Mouse (Mus musculus): ENCODE data around the gene Zbtb2. TPM values are rescaled to one million over a fixed set of nuclear protein-coding genes. Genes with fewer than 3 reads are reported as not detected.

Zbtb2 gene
- total and polyA plus RNA-seq, 3 experiments: 8.6 to 12.7 TPM; not detected in 1

- Histone ChIP-seq H3K9me3 (replicated peaks; ENCODE audit: insufficient read depth, low read length) (no peaks in the 10 kb centered on the region), H3K27me3 (ENCODE audit: control insufficient read depth in 1 of 2, insufficient read depth in 2 of 2, low read length in 2 of 2) (no peaks in the 10 kb centered on the region), H3K36me3 (ENCODE audit: control insufficient read depth in 1 of 2, insufficient read depth in 2 of 2, low read length in 2 of 2) (peaks cover 3 to 5% of the 10 kb centered on the region in 2 experiments; a peak in 3 of 4 replicates), H3K79me2 (ENCODE audit: control insufficient read depth, insufficient read depth, low read length, poor library complexity) (peaks cover 7% of the 10 kb centered on the region), H3K4me1 (ENCODE audit: control insufficient read depth in 1 of 2, insufficient read depth in 2 of 2, low read length in 2 of 2) (peaks cover under 1 to 7% of the 10 kb centered on the region in 2 experiments; a peak in 2 of 4 replicates), H3K9ac (ENCODE audit: control insufficient read depth, low read depth, low read length, poor library complexity, severe bottlenecking) (no peak overlapping the region), H3K4me3 (ENCODE audit: control insufficient read depth in 1 of 2, insufficient read depth in 1 of 2, low read depth in 2 of 2, low read length in 2 of 2) (no peak overlapping the region), H3K27ac (ENCODE audit: control insufficient read depth, low read depth, low read length) (no peak overlapping the region)
- no peak for TF ChIP-seq USF1 (IDR thresholded peaks at IDR 0.05; ENCODE audit: low read depth, low read length)
- no peak for TF ChIP-seq POLR2AphosphoS5 (IDR thresholded peaks at IDR 0.05; ENCODE audit: borderline replicate concordance, low read depth, low read length)
- no peak for TF ChIP-seq CHD1 (IDR thresholded peaks at IDR 0.05; ENCODE audit: low read depth, low read length)
- no peak for TF ChIP-seq RCOR1 (IDR thresholded peaks at IDR 0.05; ENCODE audit: low read depth, low read length)
- TF ChIP-seq JUND (IDR thresholded peaks at IDR 0.05; ENCODE audit: low read depth, low read length): no peak
- no peak for TF ChIP-seq TAL1 (IDR thresholded peaks at IDR 0.05; ENCODE audit: low read length)
- TF ChIP-seq ELF1 (IDR thresholded peaks at IDR 0.05; ENCODE audit: low read depth, low read length): no peak
- no peak for TF ChIP-seq SIN3A (IDR thresholded peaks at IDR 0.05; ENCODE audit: low read length)
- no peak for TF ChIP-seq HCFC1 (IDR thresholded peaks at IDR 0.05; ENCODE audit: low read depth, low read length)
- DNase-seq (ENCODE audit: low read depth, low spot score): no peak
These were observed 37.3 kb upstream of the Zbtb2 start for GRCm38 (mm10) chr10:4425245-4425644.

- H3K9ac ChIP-seq (ENCODE audit: control insufficient read depth, low read depth, low read length, poor library complexity, severe bottlenecking): no peak overlapping the region
- H3K4me1 ChIP-seq (ENCODE audit: control insufficient read depth in 1 of 2, insufficient read depth in 2 of 2, low read length in 2 of 2): no peaks in the 10 kb centered on the region
- peaks cover 0 to 11% of the 10 kb centered on the region in 2 experiments; a peak in 2 of 4 replicates for H3K36me3 ChIP-seq (ENCODE audit: control insufficient read depth in 1 of 2, insufficient read depth in 2 of 2, low read length in 2 of 2)
- no peaks in the 10 kb centered on the region for H3K9me3 ChIP-seq (replicated peaks; ENCODE audit: insufficient read depth, low read length)
- H3K27ac ChIP-seq (ENCODE audit: control insufficient read depth, low read depth, low read length): no peak overlapping the region
- H3K27me3 ChIP-seq (ENCODE audit: control insufficient read depth in 1 of 2, insufficient read depth in 2 of 2, low read length in 2 of 2): no peaks in the 10 kb centered on the region
- TF ChIP-seq HCFC1 (IDR thresholded peaks at IDR 0.05; ENCODE audit: low read depth, low read length) (no peak), MAZ (IDR thresholded peaks at IDR 0.05; ENCODE audit: low read depth, low read length) (no peak), POLR2AphosphoS5 (IDR thresholded peaks at IDR 0.05; ENCODE audit: borderline replicate concordance, low read depth, low read length) (no peak), TCF12 (IDR thresholded peaks at IDR 0.05; ENCODE audit: low read depth, low read length) (no peak), ZNF384 (IDR thresholded peaks at IDR 0.05; ENCODE audit: low read depth, low read length) (no peak), GATA1 (IDR thresholded peaks at IDR 0.05; ENCODE audit: low read depth, low read length) (no peak), MYB (IDR thresholded peaks at IDR 0.05; ENCODE audit: low read depth, low read length) (no peak), SIN3A (IDR thresholded peaks at IDR 0.05; ENCODE audit: low read length) (no peak), ZKSCAN1 (IDR thresholded peaks at IDR 0.05; ENCODE audit: low read depth, low read length) (no peak)
- no peak overlapping the region for H3K4me3 ChIP-seq (ENCODE audit: control insufficient read depth in 1 of 2, insufficient read depth in 1 of 2, low read depth in 2 of 2, low read length in 2 of 2)
- H3K79me2 ChIP-seq (ENCODE audit: control insufficient read depth, insufficient read depth, low read length, poor library complexity): no peaks in the 10 kb centered on the region
- no peak for DNase-seq (ENCODE audit: low read depth, low spot score)
These were observed 19.3 kb upstream of the Zbtb2 start for GRCm38 (mm10) chr10:4407191-4407590.

Data from MEL (cell line).